Mouse (Mus musculus): ENCODE results near the gene Cebpzos.

GRCm38 (mm10) chr17:78895394-78895793, 20.9 kb upstream of the Cebpzos start:
- TF ChIP-seq CTCF (IDR thresholded peaks at IDR 0.05; ENCODE audit: low read depth, low read length) (no peak), GATA2 (IDR thresholded peaks at IDR 0.05; ENCODE audit: borderline replicate concordance, low read depth, low read length) (no peak)

Measured in G1E (cell line).